Mouse (Mus musculus): ENCODE data around the gene Tspan6.
A peak's percentile ranks its signal among the peaks of the same experiment; 100 is the strongest.

Gene Tspan6

GRCm38 (mm10) chrX:133898014-133898542 lies at the start of gene Tspan6:
TSS of gene Tspan6 (minus strand) at chrX:133898429.
- DNase-seq = peak; percentile 48 to 57

- peak; percentile 47 to 53 for DNase-seq
Observed at GRCm38 (mm10) chrX:133947427-133947826, 49.2 kb upstream of the Tspan6 start.

- DNase-seq = no peak
Observed at GRCm38 (mm10) chrX:133939561-133939960, 41.3 kb upstream of the Tspan6 start.

- no peak for DNase-seq
Observed at GRCm38 (mm10) chrX:133936605-133937225, 38.5 kb upstream of the Tspan6 start.

DNA sequence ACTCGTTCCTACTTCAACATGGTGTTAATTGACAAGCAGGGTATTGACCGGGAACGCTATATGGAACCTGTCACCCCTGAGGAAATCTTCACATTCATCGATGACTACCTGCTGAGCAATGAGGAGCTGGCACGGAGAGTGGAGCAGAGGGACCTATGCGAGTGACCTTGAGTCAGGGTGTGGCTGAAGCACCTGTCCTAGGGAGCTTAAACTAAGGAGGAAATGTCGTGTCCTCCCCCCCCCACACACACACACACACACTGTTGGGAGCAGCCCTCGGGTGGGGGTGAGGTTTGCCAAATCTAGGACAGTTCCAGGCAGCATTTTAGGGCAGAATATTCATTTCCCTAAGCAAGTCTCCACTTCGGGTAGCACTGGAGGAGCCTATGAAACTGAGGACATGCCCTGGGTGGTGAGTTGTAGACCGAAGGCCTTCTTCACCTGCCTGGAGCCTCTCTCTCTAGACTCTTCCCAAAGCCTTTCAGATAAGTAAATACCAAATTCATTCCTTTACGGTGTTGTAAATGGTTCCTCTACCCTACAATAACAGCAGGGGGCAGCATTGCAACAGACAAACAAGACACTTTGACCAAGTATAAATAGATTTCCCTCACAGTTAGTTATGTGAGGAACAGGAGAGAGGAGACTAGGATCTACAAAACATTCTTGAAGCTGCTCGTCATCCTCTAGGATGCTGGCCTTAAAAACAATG lies 33.2 kb upstream of the Tspan6 start:
- DNase-seq = peak; percentile 33 to 40

DNA sequence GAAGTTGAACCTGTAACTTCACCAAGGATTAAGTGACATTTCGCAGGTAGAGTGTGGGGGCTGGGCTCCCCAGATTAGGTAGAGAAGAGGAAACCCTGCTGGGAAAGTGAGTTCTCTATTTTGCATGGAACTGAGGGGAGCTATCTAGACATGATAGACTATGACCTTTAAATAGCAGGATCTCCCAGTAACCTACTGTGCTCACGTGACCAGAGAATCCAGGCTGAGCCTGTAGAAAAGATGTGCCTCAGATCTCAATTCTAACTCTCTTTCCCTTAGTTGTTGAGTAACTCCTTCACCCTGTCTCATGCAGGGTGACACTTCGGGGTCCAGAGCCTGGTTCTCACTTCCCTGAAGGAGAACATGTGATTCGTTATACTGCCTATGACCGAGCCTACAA lies 28.5 kb upstream of the Tspan6 start:
- DNase-seq = no peak

DNA sequence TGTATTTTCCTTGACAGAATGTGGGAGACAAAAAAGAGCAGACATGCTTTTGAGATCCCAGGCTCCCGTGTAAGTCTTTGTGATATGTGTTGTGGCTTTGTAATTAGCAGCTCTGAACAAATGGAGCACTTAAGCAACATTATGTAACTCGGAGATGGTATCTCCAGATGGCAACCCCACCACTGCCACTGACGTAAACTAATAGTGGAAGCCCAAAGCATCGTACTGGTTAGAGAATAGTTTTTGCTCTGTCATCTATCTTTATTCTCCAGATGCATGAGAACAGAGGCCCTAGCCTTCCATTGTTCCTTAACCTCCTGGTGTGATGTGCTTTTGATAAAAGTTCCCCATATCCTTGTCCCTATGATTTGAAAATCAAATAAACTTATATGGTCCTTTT lies 23.0 kb upstream of the Tspan6 start:
- no peak for DNase-seq

- DNase-seq = no peak
Observed at GRCm38 (mm10) chrX:133914219-133914618, 16.0 kb upstream of the Tspan6 start.

DNA sequence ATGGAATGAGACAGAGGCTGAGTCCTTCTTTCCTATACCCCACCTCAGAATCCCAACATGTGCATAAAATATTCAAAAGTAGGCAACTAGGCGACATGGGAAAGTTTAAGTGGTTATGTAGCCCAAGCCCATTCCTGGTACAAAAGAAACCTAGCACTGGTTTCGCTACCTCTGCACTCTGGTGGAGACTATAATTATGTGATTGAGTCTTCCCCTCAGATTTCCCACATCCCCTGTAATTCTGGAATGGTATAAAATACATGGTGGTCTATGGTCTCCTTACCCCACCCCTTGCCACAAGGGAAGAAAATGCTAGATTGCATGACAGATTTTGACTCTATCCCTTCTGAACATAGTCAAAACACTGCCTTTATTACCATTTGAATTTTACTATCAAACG lies 14.8 kb upstream of the Tspan6 start:
- no peak for DNase-seq

DNA sequence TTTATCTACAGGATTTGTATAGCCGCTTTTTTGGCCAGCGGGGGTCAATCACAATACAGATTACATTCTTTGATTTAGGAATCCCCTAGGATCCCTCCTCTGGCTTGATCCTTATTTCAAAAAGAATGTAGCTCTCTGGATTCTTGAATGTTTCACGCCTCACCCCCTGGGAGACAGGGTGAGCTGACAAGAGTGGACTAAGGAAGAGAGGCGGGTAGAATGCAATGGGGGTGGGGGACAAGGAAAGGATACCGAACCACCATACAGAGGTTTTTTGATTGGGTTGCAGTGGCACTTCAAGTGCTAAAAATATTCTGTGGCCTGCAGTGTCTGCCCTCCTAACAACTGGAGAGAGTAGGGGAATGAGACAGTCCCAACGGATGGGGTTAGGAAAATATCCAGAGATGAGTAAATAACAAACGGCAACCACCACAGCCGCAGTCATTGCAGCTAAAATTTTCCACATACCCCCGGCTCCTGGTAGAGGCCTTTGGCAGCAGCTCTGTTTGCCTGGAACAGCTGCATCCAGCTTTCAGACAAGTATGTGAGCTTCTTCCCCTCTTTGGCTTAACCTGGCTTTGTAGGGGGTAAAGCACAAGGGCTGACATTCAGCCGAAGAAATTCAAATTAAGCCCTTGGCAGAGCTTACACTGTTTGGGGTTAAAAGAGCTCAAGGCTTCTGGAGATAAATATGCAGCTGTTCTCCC lies 13.3 kb upstream of the Tspan6 start:
- no peak for DNase-seq

- no peak for DNase-seq
Observed at GRCm38 (mm10) chrX:133908261-133908660, 10.0 kb upstream of the Tspan6 start, which contains the start of gene Srpx2. TSS of gene Srpx2 (plus strand) at chrX:133908426.

GRCm38 (mm10) chrX:133888111-133888510 lies 10.1 kb downstream of the Tspan6 start:
- no peak for DNase-seq

- DNase-seq = no peak
Observed at GRCm38 (mm10) chrX:133887308-133887707, 10.9 kb downstream of the Tspan6 start.

GRCm38 (mm10) chrX:133869743-133870142 lies 28.5 kb downstream of the Tspan6 start:
- no peak for DNase-seq

DNA sequence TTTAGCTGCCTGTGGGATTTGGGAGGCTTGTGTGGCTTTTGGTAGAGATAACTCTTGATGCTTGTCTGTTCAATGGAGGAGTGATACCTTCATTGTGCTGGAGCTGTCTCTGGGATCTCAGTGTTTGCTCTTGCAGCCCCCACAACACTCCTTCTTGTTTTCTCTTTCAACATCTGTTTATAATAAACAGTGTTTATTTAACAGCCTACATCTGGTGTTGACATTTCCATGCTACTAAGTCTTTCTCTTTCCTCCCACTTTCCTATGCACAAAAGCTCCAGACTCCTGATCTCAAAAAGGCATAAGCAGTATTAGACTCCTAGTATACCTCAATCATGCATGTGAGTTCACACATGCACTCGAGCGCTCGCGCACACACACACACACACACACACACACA lies 44.6 kb downstream of the Tspan6 start:
- no peak for DNase-seq

DNA sequence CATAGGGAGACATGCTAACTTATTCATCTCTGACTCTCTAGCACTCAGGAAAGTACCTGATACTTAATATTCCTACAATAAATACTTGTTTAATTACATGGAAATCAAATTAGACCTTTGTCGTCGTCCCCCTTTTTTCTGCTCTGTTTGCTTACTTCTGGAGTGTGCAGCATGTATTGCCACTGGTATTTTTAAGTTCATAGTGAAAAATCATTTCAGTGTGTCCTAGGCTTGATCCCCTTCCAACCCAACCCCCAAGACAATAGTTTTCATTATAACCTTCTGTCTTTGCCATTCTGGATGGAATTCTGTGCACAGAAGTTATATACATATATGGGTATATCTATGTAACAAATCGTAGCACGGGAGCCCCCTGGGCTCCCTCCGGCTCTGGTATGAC lies 47.5 kb downstream of the Tspan6 start, which contains the start of gene Tnmd:
Tnmd (plus strand) TSS at position 301 of the 400 bp plus-strand sequence.
- DNase-seq = no peak

All from B cell, adult 2 months (primary cell).